Mouse (Mus musculus) G1E (cell line): ENCODE data around the gene Eya4.

ENCODE experiments used
- CTCF ChIP-seq: IDR thresholded peaks from 2 replicates; pipeline ENCODE4 v1.5.1; 2012; ENCODE audit warnings: low read depth, low read length, inconsistent platforms, mixed read lengths
- GATA1 ChIP-seq: IDR thresholded peaks from 2 replicates; pipeline ENCODE4 v1.6.1; 2012; ENCODE audit warnings: borderline replicate concordance, low read length, inconsistent platforms, mixed read lengths

- no peak for TF ChIP-seq CTCF
- no peak for TF ChIP-seq GATA1
Measured at GRCm38 (mm10) chr10:23116063-23116462, 234.5 kb downstream of the Eya4 start.
